Mouse (Mus musculus) ES-E14 (cell line): ENCODE measurements around the gene Helt.

ENCODE experiments used
- HCFC1 ChIP-seq: IDR thresholded peaks from 2 replicates; pipeline ENCODE4 v1.6.1; 2012; ENCODE audit warnings: low read length, inconsistent platforms, borderline replicate concordance; ENCODE audit not compliant: insufficient read depth
- MAFK ChIP-seq: IDR thresholded peaks from 2 replicates; pipeline ENCODE4 v1.6.1; 2014; ENCODE audit warnings: mild to moderate bottlenecking, low read depth, low read length, inconsistent platforms; ENCODE audit not compliant: insufficient read depth

- TF ChIP-seq MAFK (no peak), HCFC1 (no peak)
These were observed 5.2 kb downstream of the Helt start for GRCm38 (mm10) chr8:46289274-46289673.
